8 mouse cellular contexts compared by ENCODE assay signal in genomic region chr17:35840561-35840960, GRCm38 (mm10). TPM values are rescaled to one million over a fixed set of nuclear protein-coding genes. Genes with fewer than 3 reads are reported as not detected.
DNase-seq lines count a peak whose midpoint lies in the region; ATAC-seq and TF ChIP-seq lines count a peak whose summit lies in the region.

No protein-coding gene starts in this region.

- no peak for TF ChIP-seq POLR2A in lung, adult 2 months (IDR thresholded peaks at IDR 0.05; ENCODE audit: borderline replicate concordance, extremely low read depth, low read depth, low read length)

- no peak for DNase-seq in lung, adult 2 months
- DNase-seq in lung, postnatal 4 days = no peak
- no peak for DNase-seq in embryonic facial prominence, embryonic 14.5 days (ENCODE audit: low spot score)
- DNase-seq in limb, embryonic 10.5 days (ENCODE audit: low spot score) = no peak
- DNase-seq in right cerebral cortex, adult 2 months (ENCODE audit: low spot score in 2 of 2) = no peak
- DNase-seq in layer of hippocampus, adult 9-11 months = no peak
- no peak for DNase-seq in embryo, embryonic 9.5 days (ENCODE audit: extremely low spot score)

- peak overlapping the region; percentile 45 for H3K4me2 ChIP-seq in embryonic facial prominence, embryonic 14.5 days (ENCODE audit: low read depth, low read length)
- peak overlapping the region; percentile 52 for H3K4me2 ChIP-seq in neural tube, embryonic 15.5 days

- H3K9ac ChIP-seq in embryonic facial prominence, embryonic 14.5 days (ENCODE audit: low read depth, low read length) = peak overlapping the region; percentile 45
- no peak overlapping the region; the same call in 1 of the 2 replicates for H3K9ac ChIP-seq in neural tube, embryonic 15.5 days (replicated peaks)

- no peak for TF ChIP-seq CTCF in lung, adult 2 months (IDR thresholded peaks at IDR 0.05; ENCODE audit: insufficient read depth, low read length)

- peaks cover 26% of the 10 kb centered on the region for H3K36me3 ChIP-seq in embryonic facial prominence, embryonic 14.5 days (ENCODE audit: control insufficient read depth, insufficient read depth, low read length)
- H3K36me3 ChIP-seq in limb, embryonic 10.5 days = peaks cover 31% of the 10 kb centered on the region
- H3K36me3 ChIP-seq in neural tube, embryonic 15.5 days = peaks cover 15% of the 10 kb centered on the region

- no peaks in the 10 kb centered on the region for H3K9me3 ChIP-seq in embryonic facial prominence, embryonic 14.5 days (ENCODE audit: control insufficient read depth, low read length)
- H3K9me3 ChIP-seq in limb, embryonic 10.5 days (replicated peaks) = no peaks in the 10 kb centered on the region
- H3K9me3 ChIP-seq in neural tube, embryonic 15.5 days (replicated peaks) = no peaks in the 10 kb centered on the region

- peak overlapping the region; percentile 28; the same call in 1 of the 2 replicates for H3K27ac ChIP-seq in embryonic facial prominence, embryonic 14.5 days (replicated peaks; ENCODE audit: low read depth, low read length)
- peak overlapping the region; percentile 93 for H3K27ac ChIP-seq in limb, embryonic 10.5 days
- H3K27ac ChIP-seq in neural tube, embryonic 15.5 days (replicated peaks) = peak overlapping the region; percentile 85

- no peak for ATAC-seq in embryonic facial prominence, embryonic 14.5 days (ENCODE audit: low read depth)
- ATAC-seq in neural tube, embryonic 15.5 days (ENCODE audit: low FRiP score) = no peak

- WGBS in lung, adult 2 months = 46% methylated on average over 14 of the region's 14 CpGs
- WGBS in embryonic facial prominence, embryonic 14.5 days = 57% methylated on average over 14 of the region's 14 CpGs
- 56% methylated on average over 14 of the region's 14 CpGs for WGBS in limb, embryonic 10.5 days
- WGBS in neural tube, embryonic 15.5 days = 55% methylated on average over 14 of the region's 14 CpGs

- peak overlapping the region; percentile 39 for H3K4me3 ChIP-seq in lung, adult 2 months (replicated peaks; ENCODE audit: extremely low read depth, low read depth, low read length)
- H3K4me3 ChIP-seq in embryonic facial prominence, embryonic 14.5 days (ENCODE audit: low read depth, low read length) = peak overlapping the region; percentile 54
- H3K4me3 ChIP-seq in limb, embryonic 10.5 days = peak overlapping the region; percentile 68
- peak overlapping the region; percentile 68 for H3K4me3 ChIP-seq in neural tube, embryonic 15.5 days (replicated peaks)

- H3K4me1 ChIP-seq in lung, adult 2 months (ENCODE audit: control insufficient read depth, insufficient read depth, low read length) = peaks cover 16% of the 10 kb centered on the region
- peaks cover 18% of the 10 kb centered on the region for H3K4me1 ChIP-seq in embryonic facial prominence, embryonic 14.5 days (ENCODE audit: control insufficient read depth, insufficient read depth, low read length)
- peaks cover 27% of the 10 kb centered on the region for H3K4me1 ChIP-seq in limb, embryonic 10.5 days
- H3K4me1 ChIP-seq in neural tube, embryonic 15.5 days = peaks cover 26% of the 10 kb centered on the region

- no peaks in the 10 kb centered on the region for H3K27me3 ChIP-seq in embryonic facial prominence, embryonic 14.5 days (replicated peaks; ENCODE audit: control insufficient read depth, insufficient read depth, low read length)
- no peaks in the 10 kb centered on the region for H3K27me3 ChIP-seq in limb, embryonic 10.5 days (ENCODE audit: low read depth, poor library complexity, severe bottlenecking)
- H3K27me3 ChIP-seq in neural tube, embryonic 15.5 days (replicated peaks) = no peaks in the 10 kb centered on the region

RNA-seq across cellular contexts. Expression of gene Mdc1, which starts 0.8 kb away (rescaled TPM):
- 6.8 and 8.2 TPM in 2 replicates for polyA plus RNA-seq in lung, adult 2 months (2012; rRNA removed)
- polyA plus RNA-seq in embryonic facial prominence, embryonic 14.5 days (2014; fragmentation: Nextera tagmentation; extraction: Ambion mirVana) = 10.2 and 14.8 TPM in 2 replicates
- 23.2 and 27.3 TPM in 2 replicates for polyA plus RNA-seq in limb, embryonic 10.5 days (2016; fragmentation: Nextera tagmentation; extraction: Ambion mirVana)
- polyA plus RNA-seq in neural tube, embryonic 15.5 days (2015; fragmentation: Nextera tagmentation; extraction: Ambion mirVana) = 7.9 and 9.7 TPM in 2 replicates

RNA-seq across cellular contexts. Expression of gene Tubb5, which starts 2.5 kb away (rescaled TPM):
- polyA plus RNA-seq in lung, adult 2 months (2012; rRNA removed) = 258 and 298 TPM in 2 replicates
- polyA plus RNA-seq in embryonic facial prominence, embryonic 14.5 days (2014; fragmentation: Nextera tagmentation; extraction: Ambion mirVana) = 736 and 832 TPM in 2 replicates
- polyA plus RNA-seq in limb, embryonic 10.5 days (2016; fragmentation: Nextera tagmentation; extraction: Ambion mirVana) = 1,509 and 1,575 TPM in 2 replicates
- 1,339 and 1,471 TPM in 2 replicates for polyA plus RNA-seq in neural tube, embryonic 15.5 days (2015; fragmentation: Nextera tagmentation; extraction: Ambion mirVana)

RNA-seq across cellular contexts. Expression of gene Flot1, which starts 17.5 kb away (rescaled TPM):
- 81.9 and 89.7 TPM in 2 replicates for polyA plus RNA-seq in lung, adult 2 months (2012; rRNA removed)
- 49.0 and 49.5 TPM in 2 replicates for polyA plus RNA-seq in embryonic facial prominence, embryonic 14.5 days (2014; fragmentation: Nextera tagmentation; extraction: Ambion mirVana)
- 43.0 and 49.7 TPM in 2 replicates for polyA plus RNA-seq in limb, embryonic 10.5 days (2016; fragmentation: Nextera tagmentation; extraction: Ambion mirVana)
- polyA plus RNA-seq in neural tube, embryonic 15.5 days (2015; fragmentation: Nextera tagmentation; extraction: Ambion mirVana) = 131 and 141 TPM in 2 replicates

RNA-seq across cellular contexts. Expression of gene Ier3, which starts 19.1 kb away (rescaled TPM):
- 133 TPM in 2 replicates for polyA plus RNA-seq in lung, adult 2 months (2012; rRNA removed)
- polyA plus RNA-seq in embryonic facial prominence, embryonic 14.5 days (2014; fragmentation: Nextera tagmentation; extraction: Ambion mirVana) = 10.1 and 10.3 TPM in 2 replicates
- polyA plus RNA-seq in limb, embryonic 10.5 days (2016; fragmentation: Nextera tagmentation; extraction: Ambion mirVana) = 4.5 and 5.5 TPM in 2 replicates
- polyA plus RNA-seq in neural tube, embryonic 15.5 days (2015; fragmentation: Nextera tagmentation; extraction: Ambion mirVana) = 14.9 and 15.5 TPM in 2 replicates

RNA-seq across cellular contexts. Expression of gene Nrm, which starts 20.6 kb away (rescaled TPM):
- polyA plus RNA-seq in lung, adult 2 months (2012; rRNA removed) = 16.5 and 26.2 TPM in 2 replicates
- 47.7 and 55.4 TPM in 2 replicates for polyA plus RNA-seq in embryonic facial prominence, embryonic 14.5 days (2014; fragmentation: Nextera tagmentation; extraction: Ambion mirVana)
- polyA plus RNA-seq in limb, embryonic 10.5 days (2016; fragmentation: Nextera tagmentation; extraction: Ambion mirVana) = 61.7 and 67.1 TPM in 2 replicates
- polyA plus RNA-seq in neural tube, embryonic 15.5 days (2015; fragmentation: Nextera tagmentation; extraction: Ambion mirVana) = 17.6 and 26.7 TPM in 2 replicates

Comparison
In these comparisons a context has a peak if more than half of its experiments do, and no peak if none do; other contexts are left out.
1. H3K27ac ChIP-seq: peak in every context shown above with its lines; median percentile 93 in limb, embryonic 10.5 days; 85 in neural tube, embryonic 15.5 days; 28 in embryonic facial prominence, embryonic 14.5 days.